Mouse (Mus musculus) brain, embryonic 14.5 days (tissue): ENCODE results near the gene Srgap2. TPM values are rescaled to one million over a fixed set of nuclear protein-coding genes. Genes with fewer than 3 reads are reported as not detected.
"Not testable (repeated sequence)": the region's sequence is repeated elsewhere in the genome, so short reads cannot be mapped to it uniquely, and the experiment has no call there.

Experiments used
- DNase-seq: peaks from one replicate; pipeline ENCODE4 v3.0.0-alpha.2; 2011; ENCODE audit warnings: low read depth
- CTCF ChIP-seq: fragments of 200-500 bp; IDR thresholded peaks from 2 replicates; pipeline ENCODE4 v1.5.1; 2012; ENCODE audit warnings: inconsistent platforms, mild to moderate bottlenecking, moderate library complexity, borderline replicate concordance; ENCODE audit not compliant: insufficient read depth, insufficient read length; ENCODE audit errors: extremely low read depth
- POLR2A ChIP-seq: fragments of 200-500 bp; IDR thresholded peaks from 2 replicates; pipeline ENCODE4 v1.6.1; 2012; ENCODE audit warnings: mild to moderate bottlenecking, inconsistent platforms, borderline replicate concordance; ENCODE audit not compliant: poor library complexity, insufficient read depth, insufficient read length, severe bottlenecking; ENCODE audit errors: extremely low read depth
- polyA plus RNA-seq: library from polyadenylated mRNA; depleted of rRNA; stranded (reverse); fragments of >200 nt; gene quantifications from 2 replicates; pipeline ENCODE4 v1.2.3, GENCODE M21; 2012

Srgap2 gene
- polyA plus RNA-seq, 1 experiment = 51.1 TPM

GRCm38 (mm10) chr1:131349993-131350510 is 177.1 kb downstream of the Srgap2 start:
- TF ChIP-seq CTCF = no peak
- no peak for TF ChIP-seq POLR2A
- no peak for DNase-seq

GRCm38 (mm10) chr1:131347708-131348107 is 179.4 kb downstream of the Srgap2 start:
- TF ChIP-seq POLR2A (no peak), CTCF (no peak)
- no peak for DNase-seq

- TF ChIP-seq CTCF = no peak
- TF ChIP-seq POLR2A = no peak
Observed at GRCm38 (mm10) chr1:131346916-131347555, 180.1 kb downstream of the Srgap2 start.

GRCm38 (mm10) chr1:131345422-131346419 is 181.4 kb downstream of the Srgap2 start:
- no peak for DNase-seq
- TF ChIP-seq CTCF = no peak
- TF ChIP-seq POLR2A = no peak

More at GRCm38 (mm10) chr1:131346916-131347555, 180.1 kb downstream of the Srgap2 start:
- DNase-seq = peak; percentile 33

- TF ChIP-seq CTCF = no peak
- TF ChIP-seq POLR2A = no peak
- no peak for DNase-seq
Observed at GRCm38 (mm10) chr1:131344691-131345090, 182.5 kb downstream of the Srgap2 start.

- TF ChIP-seq CTCF = no peak
Observed at GRCm38 (mm10) chr1:131336017-131336416, 191.1 kb downstream of the Srgap2 start.

GRCm38 (mm10) chr1:131335604-131336003 is 191.5 kb downstream of the Srgap2 start:
- TF ChIP-seq CTCF (no peak), POLR2A (no peak)
- DNase-seq = peak; percentile 44

More at GRCm38 (mm10) chr1:131336017-131336416, 191.1 kb downstream of the Srgap2 start:
- DNase-seq = peak; percentile 13

- no peak for TF ChIP-seq POLR2A
- no peak for TF ChIP-seq CTCF
- DNase-seq = no peak
Observed at GRCm38 (mm10) chr1:131331180-131331579, 196.0 kb downstream of the Srgap2 start.

- peak; percentile 20; the same call in 1 of the 2 replicates for TF ChIP-seq CTCF
- DNase-seq = not testable (repeated sequence)
Observed at GRCm38 (mm10) chr1:131329093-131329492, 198.1 kb downstream of the Srgap2 start.

- TF ChIP-seq POLR2A = no peak
- no peak for TF ChIP-seq CTCF
- DNase-seq = no peak
Observed at GRCm38 (mm10) chr1:131327167-131327566, 200.0 kb downstream of the Srgap2 start.

GRCm38 (mm10) chr1:131324816-131325463 is 202.2 kb downstream of the Srgap2 start:
- TF ChIP-seq CTCF (no peak), POLR2A (no peak)
- DNase-seq = no peak

- peak; percentile 41 for DNase-seq
Observed at GRCm38 (mm10) chr1:131319598-131320330, 207.4 kb downstream of the Srgap2 start.

More at GRCm38 (mm10) chr1:131319598-131320330, 207.4 kb downstream of the Srgap2 start:
- TF ChIP-seq CTCF (peak; percentile 40; the same call in 1 of the 2 replicates), POLR2A (no peak)
